Mouse (Mus musculus) kidney, postnatal 0 days (tissue): ENCODE results near the gene Tmbim1. TPM values are rescaled to one million over a fixed set of nuclear protein-coding genes. Genes with fewer than 3 reads are reported as not detected.

Experiments used
- ATAC-seq: fragments of 200-750 bp; cut with Nextera tagmentation; replicated peaks from 2 replicates; pipeline ENCODE4 v1.8.0; 2017; ENCODE audit warnings: low read depth, moderate number of reproducible peaks, moderate TSS enrichment, moderate library complexity; ENCODE audit not compliant: low FRiP score
- DNase-seq: peaks from one replicate; pipeline ENCODE4 v3.0.0-alpha.2; 2016; ENCODE audit warnings: low spot score
- H3K27ac ChIP-seq: fragments of 300-500 bp; sonication (generic); 2 replicates; pipeline ENCODE4 v1.5.1; 2014; ENCODE audit warnings: mild to moderate bottlenecking
- H3K27me3 ChIP-seq: fragments of 300-500 bp; sonication (generic); 2 replicates; pipeline ENCODE4 v1.6.1; 2014; ENCODE audit warnings: low read length, mixed read lengths; ENCODE audit not compliant: insufficient read depth
- H3K36me3 ChIP-seq: fragments of 300-500 bp; sonication (generic); 2 replicates; pipeline ENCODE4 v1.6.1; 2014; ENCODE audit warnings: low read length, mixed read lengths; ENCODE audit not compliant: insufficient read depth
- H3K4me1 ChIP-seq: fragments of 300-500 bp; sonication (generic); replicated peaks from 2 replicates; pipeline ENCODE4 v1.6.1; 2014; ENCODE audit warnings: antibody characterized with exemption, low read length, mixed read lengths; ENCODE audit not compliant: insufficient read depth
- H3K4me2 ChIP-seq: fragments of 300-500 bp; sonication (generic); 2 replicates; pipeline ENCODE4 v1.6.1; 2014; ENCODE audit warnings: mild to moderate bottlenecking, low read length, moderate library complexity, mixed read lengths
- H3K4me3 ChIP-seq: fragments of 300-500 bp; sonication (generic); replicated peaks from 2 replicates; pipeline ENCODE4 v1.5.1; 2014; ENCODE audit warnings: low read depth, low read length
- H3K9ac ChIP-seq: fragments of 300-500 bp; sonication (generic); 2 replicates; pipeline ENCODE4 v1.6.1; 2014; ENCODE audit warnings: low read depth, low read length
- H3K9me3 ChIP-seq: fragments of 300-500 bp; sonication (generic); replicated peaks from 2 replicates; pipeline ENCODE4 v1.6.1; 2016; ENCODE audit warnings: low read length, inconsistent platforms, mixed read lengths
- CTCF ChIP-seq: IDR thresholded peaks from 2 replicates; pipeline ENCODE4 v1.5.1; 2016; ENCODE audit warnings: antibody characterized with exemption, low read depth, mild to moderate bottlenecking, moderate library complexity
- WGBS: fragments of 180-500 bp; shearing (Covaris S2); extraction: QIAGEN DNeasy Blood & Tissue Kit; methylation state at CpG from one replicate; pipeline ENCODE4 v1.1.7; 2014; 5-methylcytosine and 5-hydroxymethylcytosine counted together
- polyA plus RNA-seq: library from polyadenylated mRNA; unstranded; fragments of >200 nt; fragmentation: Nextera tagmentation; extraction: Ambion mirVana; gene quantifications from 2 replicates; pipeline ENCODE4 v1.2.1, GENCODE M21; 2015

Gene Tmbim1
- polyA plus RNA-seq, 1 experiment from 2014 or later, result 27.8 TPM

GRCm38 (mm10) chr1:74277041-74277440 is 28.4 kb downstream of the Tmbim1 start:
- 59% methylated on average over 6 of the region's 6 CpGs for WGBS
- Histone ChIP-seq H3K4me2 (no peak overlapping the region), H3K9me3 (no peaks in the 10 kb centered on the region), H3K36me3 (peaks cover 30% of the 10 kb centered on the region; the same call in 1 of the 2 replicates), H3K4me3 (no peak overlapping the region), H3K27me3 (no peaks in the 10 kb centered on the region), H3K4me1 (peaks cover 21% of the 10 kb centered on the region; the same call in 1 of the 2 replicates), H3K27ac (no peak overlapping the region), H3K9ac (no peak overlapping the region)
- ATAC-seq (0 out of 2 replicates have a peak, but pooled peaks have one; percentile 11), DNase-seq (no peak)
- TF ChIP-seq CTCF, result no peak

GRCm38 (mm10) chr1:74275015-74275414 is 30.4 kb downstream of the Tmbim1 start:
- H3K4me1 ChIP-seq, result peaks cover 21% of the 10 kb centered on the region; the same call in 1 of the 2 replicates
- no peaks in the 10 kb centered on the region for H3K27me3 ChIP-seq
- H3K9me3 ChIP-seq, result no peaks in the 10 kb centered on the region
- 12% methylated on average over 9 of the region's 9 CpGs for WGBS
- peak; percentile 37; the same call in 1 of the 2 replicates for ATAC-seq
- H3K27ac ChIP-seq, result 0 out of 2 replicates have a peak overlapping the region, but pooled peaks have one; percentile 19
- peaks cover 14% of the 10 kb centered on the region; the same call in 1 of the 2 replicates for H3K36me3 ChIP-seq
- no peak for TF ChIP-seq CTCF
- no peak overlapping the region for H3K4me2 ChIP-seq
- peak; percentile 28 for DNase-seq
- no peak overlapping the region for H3K4me3 ChIP-seq
- H3K9ac ChIP-seq, result no peak overlapping the region

DNA sequence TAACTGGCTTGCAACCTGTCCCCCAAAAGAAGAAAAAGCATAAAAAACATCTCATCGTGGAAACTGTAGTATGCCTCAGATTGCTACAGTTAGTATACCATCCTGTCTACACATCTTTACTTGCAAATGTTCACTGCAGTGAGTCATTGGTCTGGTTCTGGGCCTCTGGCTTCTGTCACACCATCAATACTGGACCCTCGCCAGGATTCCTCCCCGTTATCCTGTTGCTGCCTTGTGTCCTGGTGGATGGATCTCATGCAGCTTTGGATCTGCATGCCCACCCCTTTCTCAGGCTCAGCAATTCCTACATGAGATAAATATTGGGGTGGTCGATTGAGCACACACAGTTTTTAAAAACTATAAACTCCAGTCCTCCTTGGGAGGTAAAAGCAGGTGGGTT is 33.8 kb downstream of the Tmbim1 start:
- Histone ChIP-seq H3K4me2 (no peak overlapping the region), H3K9ac (no peak overlapping the region), H3K4me3 (no peak overlapping the region), H3K4me1 (peaks cover 11% of the 10 kb centered on the region; the same call in 1 of the 2 replicates), H3K27ac (no peak overlapping the region), H3K27me3 (no peaks in the 10 kb centered on the region), H3K36me3 (peaks cover 20% of the 10 kb centered on the region), H3K9me3 (no peaks in the 10 kb centered on the region)
- TF ChIP-seq CTCF, result no peak
- ATAC-seq, result no peak
- no peak for DNase-seq
- 63% methylated on average over 4 of the region's 4 CpGs for WGBS

- Histone ChIP-seq H3K27me3 (no peaks in the 10 kb centered on the region), H3K4me1 (0 out of 2 replicates have a peak, but pooled peaks cover under 1% of the 10 kb centered on the region), H3K27ac (no peak overlapping the region), H3K36me3 (peaks cover 47% of the 10 kb centered on the region), H3K9ac (no peak overlapping the region), H3K4me3 (no peak overlapping the region), H3K4me2 (no peak overlapping the region), H3K9me3 (no peaks in the 10 kb centered on the region)
- TF ChIP-seq CTCF, result peak; percentile 18; the same call in 1 of the 2 replicates
- DNase-seq (no peak), ATAC-seq (no peak)
- 89% methylated on average over 8 of the region's 8 CpGs for WGBS
These were observed 36.7 kb downstream of the Tmbim1 start for GRCm38 (mm10) chr1:74268750-74269149.

DNA sequence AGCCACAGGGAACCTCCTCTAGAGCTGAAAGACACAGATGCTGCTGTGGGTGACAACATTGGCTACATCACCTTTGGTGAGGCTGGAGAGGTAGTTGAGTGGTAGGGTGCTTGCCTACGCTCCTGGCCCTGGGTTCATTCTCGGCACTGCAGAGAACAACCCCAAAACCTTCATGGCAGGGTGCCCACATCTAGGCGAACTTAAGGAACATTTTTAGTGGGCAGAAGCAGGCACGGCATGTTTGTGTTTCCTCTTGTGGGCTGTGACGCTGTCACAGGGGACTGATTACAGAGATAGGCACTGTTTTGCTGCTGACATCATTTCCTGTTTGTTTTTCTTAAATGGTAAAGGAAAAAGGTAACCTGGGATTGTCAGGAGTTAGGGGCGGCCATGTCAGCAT is 42.9 kb downstream of the Tmbim1 start:
- Histone ChIP-seq H3K9me3 (no peaks in the 10 kb centered on the region), H3K4me2 (no peak overlapping the region), H3K36me3 (peaks cover 62% of the 10 kb centered on the region), H3K27me3 (no peaks in the 10 kb centered on the region), H3K4me3 (no peak overlapping the region), H3K27ac (no peak overlapping the region), H3K4me1 (no peaks in the 10 kb centered on the region), H3K9ac (no peak overlapping the region)
- TF ChIP-seq CTCF, result no peak
- WGBS, result 81% methylated on average over 6 of the region's 6 CpGs
- ATAC-seq, result no peak
- no peak for DNase-seq

GRCm38 (mm10) chr1:74256782-74257181 is 48.6 kb downstream of the Tmbim1 start:
- no peak for DNase-seq
- H3K4me2 ChIP-seq, result no peak overlapping the region
- ATAC-seq, result no peak
- H3K27ac ChIP-seq, result no peak overlapping the region
- TF ChIP-seq CTCF, result no peak
- H3K36me3 ChIP-seq, result peaks cover 56% of the 10 kb centered on the region
- no peak overlapping the region for H3K9ac ChIP-seq
- H3K4me1 ChIP-seq, result no peaks in the 10 kb centered on the region
- H3K4me3 ChIP-seq, result no peak overlapping the region
- H3K27me3 ChIP-seq, result no peaks in the 10 kb centered on the region
- 79% methylated on average over 4 of the region's 4 CpGs for WGBS
- no peaks in the 10 kb centered on the region for H3K9me3 ChIP-seq
